Mouse (Mus musculus): ENCODE measurements around the gene Pde4b. TPM values are rescaled to one million over a fixed set of nuclear protein-coding genes. Genes with fewer than 3 reads are reported as not detected.

The Pde4b gene
- total RNA-seq, 2 experiments from 2014 or later = 116 to 134 TPM

Other genes with a start within 250 kb of the Pde4b start
- not detected for gene B020004J07Rik, start 243.5 kb upstream of the Pde4b start, total RNA-seq (2021)
- gene C130073F10Rik, start 193.8 kb upstream of the Pde4b start, total RNA-seq (2021) = not detected
- gene Gm12800, start 178.4 kb upstream of the Pde4b start, total RNA-seq (2021) = not detected
- not detected for gene Gm12794, start 147.1 kb upstream of the Pde4b start, total RNA-seq (2021)
- gene Gm12790, start 106.5 kb upstream of the Pde4b start, total RNA-seq (2021) = not detected
- gene Gm12789, start 100.9 kb upstream of the Pde4b start, total RNA-seq (2021) = not detected